Mouse (Mus musculus): ENCODE measurements around the gene Srp9. TPM values are rescaled to one million over a fixed set of nuclear protein-coding genes. Genes with fewer than 3 reads are reported as not detected.

The Srp9 gene
- polyA plus RNA-seq, 1 experiment from 2014 or later = 132 TPM

DNA sequence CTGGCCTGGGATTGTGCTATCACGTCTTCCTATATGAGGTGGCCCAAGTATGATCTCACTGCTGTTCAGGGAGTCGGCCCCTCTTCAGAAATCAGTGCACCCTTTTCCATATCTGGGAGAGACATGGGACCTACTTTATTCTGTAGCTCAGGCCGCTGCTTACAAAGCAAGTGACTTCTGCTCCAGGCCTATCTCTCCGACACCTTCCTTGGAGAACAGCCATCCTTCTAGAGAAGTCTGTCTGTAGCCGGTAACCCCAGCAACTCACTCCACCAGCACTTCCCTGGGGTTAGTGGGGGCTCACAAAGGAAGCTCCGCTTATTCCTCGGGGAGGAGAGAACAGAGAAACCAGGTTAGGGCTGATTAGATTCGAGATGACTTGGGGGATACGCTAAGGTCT is 17.3 kb upstream of the Srp9 start:
- Histone ChIP-seq H3K9me3 (replicated peaks) (no peaks in the 10 kb centered on the region), H3K4me3 (replicated peaks) (no peak overlapping the region), H3K9ac (replicated peaks) (no peak overlapping the region), H3K27ac (replicated peaks) (no peak overlapping the region), H3K27me3 (replicated peaks) (no peaks in the 10 kb centered on the region), H3K4me1 (peaks cover 17% of the 10 kb centered on the region), H3K36me3 (no peaks in the 10 kb centered on the region), H3K4me2 (no peak overlapping the region)
- 82% methylated on average over 9 of the region's 9 CpGs for WGBS
- no peak for ATAC-seq (ENCODE audit: low FRiP score)

DNA sequence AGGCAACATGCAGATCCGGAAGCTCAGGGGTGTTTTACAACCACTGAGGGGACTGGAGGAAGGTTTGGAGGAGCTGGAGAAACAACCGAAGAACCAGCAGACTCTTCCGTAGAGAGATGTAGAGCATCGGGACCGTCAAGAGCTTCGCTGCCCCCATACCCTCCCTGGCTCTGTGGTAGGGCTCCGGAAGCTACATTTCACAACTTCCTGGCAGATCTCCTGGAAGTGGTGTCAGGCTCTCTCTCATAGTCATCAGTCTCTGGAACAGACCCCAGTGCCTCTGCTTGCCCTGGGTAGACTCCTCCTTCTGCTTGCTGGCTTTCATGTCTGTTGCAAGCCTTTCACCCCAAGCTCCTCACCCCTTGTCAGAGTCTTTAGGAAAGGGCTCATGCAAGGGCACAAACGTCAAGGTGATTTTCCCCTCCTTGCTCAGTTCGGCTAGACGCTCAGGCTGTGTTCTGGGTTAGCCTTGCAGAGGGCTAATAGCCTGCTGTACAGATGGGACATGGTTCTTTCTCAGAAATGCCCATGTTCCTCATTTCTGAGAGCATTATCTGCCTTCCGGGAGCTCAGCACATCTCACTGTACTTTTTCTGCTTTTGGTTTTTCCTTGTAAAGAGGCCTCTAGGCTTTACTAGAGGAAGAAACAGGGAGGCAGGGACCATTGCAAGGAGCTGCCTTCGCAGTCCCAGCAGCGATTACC is 16.0 kb upstream of the Srp9 start:
- no peak for ATAC-seq (ENCODE audit: low FRiP score)

DNA sequence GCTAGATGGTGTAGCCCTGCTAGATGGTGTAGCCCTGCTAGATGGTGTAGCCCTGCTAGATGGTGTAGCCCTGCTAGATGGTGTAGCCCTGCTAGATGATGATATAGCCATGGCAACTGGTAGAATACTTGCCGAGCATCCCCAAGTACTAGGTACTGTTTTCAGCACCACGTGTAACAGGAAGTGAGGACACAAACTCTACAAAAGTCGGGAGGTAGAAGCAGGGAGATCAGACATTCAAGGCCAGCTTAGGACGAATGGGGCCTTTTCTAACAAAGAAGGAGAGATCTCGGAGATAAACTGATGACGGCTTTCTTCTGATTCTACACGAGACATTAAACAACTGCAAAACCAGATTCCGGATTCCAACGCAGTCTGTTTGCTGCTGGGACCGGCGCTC is 14.4 kb upstream of the Srp9 start:
- no peak overlapping the region for H3K4me2 ChIP-seq
- H3K27me3 ChIP-seq (replicated peaks) = no peaks in the 10 kb centered on the region
- WGBS = 89% methylated on average over 11 of the region's 11 CpGs
- no peak for ATAC-seq (ENCODE audit: low FRiP score)
- H3K4me1 ChIP-seq = peaks cover 20% of the 10 kb centered on the region
- no peaks in the 10 kb centered on the region for H3K36me3 ChIP-seq
- no peaks in the 10 kb centered on the region for H3K9me3 ChIP-seq (replicated peaks)
- no peak overlapping the region for H3K9ac ChIP-seq (replicated peaks)
- no peak overlapping the region for H3K4me3 ChIP-seq (replicated peaks)
- no peak overlapping the region for H3K27ac ChIP-seq (replicated peaks)

More for the DNA sequence above, 16.0 kb upstream of the Srp9 start:
- WGBS = 71% methylated on average over 13 of the region's 13 CpGs
- no peaks in the 10 kb centered on the region for H3K9me3 ChIP-seq (replicated peaks)
- no peak overlapping the region for H3K4me2 ChIP-seq
- no peaks in the 10 kb centered on the region for H3K27me3 ChIP-seq (replicated peaks)
- no peak overlapping the region for H3K9ac ChIP-seq (replicated peaks)
- H3K4me3 ChIP-seq (replicated peaks) = no peak overlapping the region
- H3K36me3 ChIP-seq = no peaks in the 10 kb centered on the region
- H3K27ac ChIP-seq (replicated peaks) = no peak overlapping the region
- H3K4me1 ChIP-seq = peaks cover 10% of the 10 kb centered on the region

DNA sequence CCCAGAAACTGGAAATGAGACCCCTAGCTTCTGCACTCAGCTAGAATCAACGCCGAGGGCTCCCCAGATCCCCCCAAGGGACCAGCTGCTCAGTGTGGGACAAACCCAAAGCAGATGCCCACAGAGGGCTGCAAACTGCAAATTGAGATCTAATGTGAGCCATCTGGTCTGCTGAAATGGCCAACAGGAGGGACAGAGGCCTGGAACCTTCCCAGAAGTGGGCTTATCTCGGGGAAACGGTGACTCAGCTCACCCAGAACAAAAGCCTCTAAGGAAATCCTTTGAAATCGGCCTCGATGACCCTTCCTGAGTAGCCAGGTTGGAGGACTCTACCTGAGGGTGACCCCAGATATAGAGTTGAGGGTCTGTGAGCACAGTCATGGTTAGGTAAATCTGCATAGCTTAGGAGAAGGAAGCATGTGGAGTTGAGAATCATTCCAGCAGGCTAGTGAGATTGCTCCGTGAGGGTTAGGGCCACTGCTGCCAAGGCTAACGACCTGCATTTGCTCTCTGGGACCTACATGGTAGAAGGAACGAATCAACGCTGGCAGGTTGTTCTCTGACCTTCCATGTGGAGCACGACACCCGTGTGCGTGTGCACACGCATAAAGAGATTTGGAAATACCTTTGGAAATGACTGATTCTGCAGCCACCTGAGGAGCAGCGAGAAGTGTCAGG is 13.7 kb upstream of the Srp9 start:
- no peak for ATAC-seq (ENCODE audit: low FRiP score)
- H3K9ac ChIP-seq (replicated peaks) = no peak overlapping the region

GRCm38 (mm10) chr1:182111386-182112317 is 12.9 kb upstream of the Srp9 start:
- Histone ChIP-seq H3K4me1 (peaks cover 20% of the 10 kb centered on the region), H3K4me3 (replicated peaks) (no peak overlapping the region), H3K9me3 (replicated peaks) (no peaks in the 10 kb centered on the region), H3K9ac (replicated peaks) (no peak overlapping the region), H3K4me2 (no peak overlapping the region), H3K36me3 (no peaks in the 10 kb centered on the region), H3K27me3 (replicated peaks) (no peaks in the 10 kb centered on the region), H3K27ac (replicated peaks) (no peak overlapping the region)
- no peak for ATAC-seq (ENCODE audit: low FRiP score)
- 70% methylated on average over 14 of the region's 14 CpGs for WGBS

More for the DNA sequence above, 13.7 kb upstream of the Srp9 start:
- H3K4me3 ChIP-seq (replicated peaks) = no peak overlapping the region
- no peaks in the 10 kb centered on the region for H3K9me3 ChIP-seq (replicated peaks)
- H3K27ac ChIP-seq (replicated peaks) = no peak overlapping the region
- no peaks in the 10 kb centered on the region for H3K27me3 ChIP-seq (replicated peaks)
- H3K4me1 ChIP-seq = peaks cover 20% of the 10 kb centered on the region
- WGBS = 76% methylated on average over 15 of the region's 15 CpGs
- H3K4me2 ChIP-seq = no peak overlapping the region
- no peaks in the 10 kb centered on the region for H3K36me3 ChIP-seq

DNA sequence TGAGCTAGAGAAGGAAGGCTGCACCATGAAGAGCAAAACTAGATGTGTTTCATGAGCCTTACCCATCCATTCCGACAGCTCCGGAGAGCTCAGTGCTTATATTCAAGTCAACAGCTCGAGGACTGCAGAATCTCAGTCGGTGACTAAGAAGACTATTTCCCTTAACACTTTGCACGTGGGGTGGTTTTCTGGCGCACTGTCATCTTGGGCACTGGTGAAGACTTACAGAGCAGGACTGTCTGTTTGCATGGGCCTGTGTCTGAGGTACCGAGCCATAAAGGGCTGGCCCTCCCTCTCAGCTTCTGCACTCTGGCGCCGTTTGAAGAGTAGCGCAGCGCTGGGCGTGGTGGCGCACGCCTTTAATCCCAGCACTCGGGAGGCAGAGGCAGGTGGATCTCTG is 12.2 kb upstream of the Srp9 start:
- no peaks in the 10 kb centered on the region for H3K27me3 ChIP-seq (replicated peaks)
- H3K4me2 ChIP-seq = no peak overlapping the region
- no peak overlapping the region for H3K27ac ChIP-seq (replicated peaks)
- 93% methylated on average over 15 of the region's 15 CpGs for WGBS
- H3K9ac ChIP-seq (replicated peaks) = no peak overlapping the region
- no peaks in the 10 kb centered on the region for H3K9me3 ChIP-seq (replicated peaks)
- no peak overlapping the region for H3K4me3 ChIP-seq (replicated peaks)
- no peak for ATAC-seq (ENCODE audit: low FRiP score)
- H3K36me3 ChIP-seq = no peaks in the 10 kb centered on the region
- H3K4me1 ChIP-seq = peaks cover 20% of the 10 kb centered on the region

GRCm38 (mm10) chr1:182113131-182113530 is 11.4 kb upstream of the Srp9 start:
- no peaks in the 10 kb centered on the region for H3K36me3 ChIP-seq

GRCm38 (mm10) chr1:182113587-182114500 is 10.7 kb upstream of the Srp9 start:
- Histone ChIP-seq H3K27me3 (replicated peaks) (no peaks in the 10 kb centered on the region), H3K4me1 (peaks cover 20% of the 10 kb centered on the region), H3K27ac (replicated peaks) (no peak overlapping the region), H3K4me2 (no peak overlapping the region; the same call in 1 of the 2 replicates), H3K36me3 (no peaks in the 10 kb centered on the region), H3K4me3 (replicated peaks) (no peak overlapping the region), H3K9ac (replicated peaks) (no peak overlapping the region), H3K9me3 (replicated peaks) (no peaks in the 10 kb centered on the region)
- WGBS = 29% methylated on average over 19 of the region's 19 CpGs
- ATAC-seq (ENCODE audit: low FRiP score) = no peak

More at GRCm38 (mm10) chr1:182113131-182113530, 11.4 kb upstream of the Srp9 start:
- Histone ChIP-seq H3K4me1 (peaks cover 20% of the 10 kb centered on the region), H3K27ac (replicated peaks) (no peak overlapping the region), H3K4me2 (no peak overlapping the region), H3K9ac (replicated peaks) (no peak overlapping the region), H3K27me3 (replicated peaks) (no peaks in the 10 kb centered on the region), H3K4me3 (replicated peaks) (no peak overlapping the region), H3K9me3 (replicated peaks) (no peaks in the 10 kb centered on the region)
- 95% methylated on average over 11 of the region's 11 CpGs for WGBS
- no peak for ATAC-seq (ENCODE audit: low FRiP score)

- no peaks in the 10 kb centered on the region for H3K36me3 ChIP-seq
- H3K27me3 ChIP-seq (replicated peaks) = no peaks in the 10 kb centered on the region
- H3K9ac ChIP-seq (replicated peaks) = no peak overlapping the region
- ATAC-seq (ENCODE audit: low FRiP score) = no peak
- WGBS = 30% methylated on average over 5 of the region's 5 CpGs
- no peak overlapping the region for H3K27ac ChIP-seq (replicated peaks)
- no peak overlapping the region for H3K4me3 ChIP-seq (replicated peaks)
- no peak overlapping the region for H3K4me2 ChIP-seq
- H3K4me1 ChIP-seq = peaks cover 20% of the 10 kb centered on the region
- no peaks in the 10 kb centered on the region for H3K9me3 ChIP-seq (replicated peaks)
These were observed 9.3 kb upstream of the Srp9 start for GRCm38 (mm10) chr1:182115197-182115596.

DNA sequence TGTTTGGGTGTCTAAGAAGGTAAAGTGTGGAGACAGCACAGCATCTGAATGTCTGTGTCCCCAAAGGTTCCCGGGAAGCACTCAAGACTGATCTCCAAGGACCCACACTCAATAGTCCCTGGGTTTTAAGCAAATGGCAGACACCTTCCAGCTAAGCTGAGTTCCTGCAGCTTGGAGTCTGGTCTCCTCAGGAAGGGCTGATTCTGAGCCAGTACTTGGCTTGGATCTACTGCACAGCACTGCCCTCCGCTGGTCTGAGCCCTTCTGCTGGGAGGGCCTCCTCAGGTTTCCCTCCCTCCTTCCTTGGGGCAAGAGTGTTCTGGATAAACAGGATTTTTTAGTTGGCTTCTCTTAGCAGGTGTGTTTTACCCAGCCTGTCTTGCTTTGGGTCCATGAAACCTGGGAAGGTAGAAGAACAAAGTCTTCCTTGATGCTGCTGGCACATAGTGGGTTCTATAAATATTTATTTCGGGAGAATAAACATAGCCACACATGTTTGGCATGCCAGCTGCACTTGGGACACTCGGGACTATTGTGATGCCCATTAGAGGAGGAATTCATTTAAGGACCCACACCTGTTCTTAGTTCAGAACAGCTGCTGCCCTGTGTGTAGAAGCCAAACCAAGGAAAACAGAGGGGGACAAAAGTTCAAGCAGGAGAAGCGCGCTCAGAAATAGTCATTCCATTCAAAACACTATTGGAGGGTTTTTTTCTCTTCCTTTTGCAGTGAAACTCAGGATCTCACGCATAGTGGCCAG is 8.7 kb upstream of the Srp9 start:
- Histone ChIP-seq H3K9me3 (replicated peaks) (no peaks in the 10 kb centered on the region), H3K27ac (replicated peaks) (no peak overlapping the region), H3K27me3 (replicated peaks) (no peaks in the 10 kb centered on the region), H3K4me2 (no peak overlapping the region), H3K4me1 (peaks cover 20% of the 10 kb centered on the region), H3K4me3 (replicated peaks) (no peak overlapping the region), H3K9ac (replicated peaks) (no peak overlapping the region), H3K36me3 (no peaks in the 10 kb centered on the region)
- 35% methylated on average over 7 of the region's 7 CpGs for WGBS
- peak; percentile 51; the same call in 1 of the 2 replicates for ATAC-seq (ENCODE audit: low FRiP score)

All from neural tube, embryonic 15.5 days (tissue).